Mouse (Mus musculus): ENCODE data around the gene Il25. TPM values are rescaled to one million over a fixed set of nuclear protein-coding genes. Genes with fewer than 3 reads are reported as not detected.

Il25 gene
- polyA plus RNA-seq, 1 experiment from 2014 or later: not detected

DNA sequence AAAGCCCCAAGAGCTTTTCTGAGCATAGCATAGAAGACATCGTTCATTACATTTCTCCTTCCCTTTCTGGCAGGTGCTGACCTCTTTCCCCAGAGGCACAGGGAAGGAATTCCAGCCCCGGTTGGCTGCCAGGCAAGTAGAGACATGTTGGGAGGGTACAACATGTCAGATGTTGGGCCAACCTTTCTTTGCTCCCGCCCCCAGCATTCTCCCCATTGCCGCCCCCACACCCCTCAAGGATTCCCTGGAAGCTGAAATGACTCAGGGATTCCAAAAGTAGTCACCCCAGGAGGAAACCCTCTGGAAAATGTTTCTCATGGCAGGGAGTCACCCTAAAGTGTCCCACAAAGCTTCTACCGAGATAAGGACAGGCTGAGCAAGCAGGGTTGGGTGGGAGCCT lies 2.7 kb upstream of the Il25 start:
- Histone ChIP-seq H3K4me1 (ENCODE audit: control insufficient read depth in 2 of 2, insufficient read depth in 2 of 2, low read length in 2 of 2) (peaks cover 21 to 32% of the 10 kb centered on the region in 2 experiments), H3K27me3 (ENCODE audit: control insufficient read depth, insufficient read depth, low read length) (peaks cover 7% of the 10 kb centered on the region), H3K27ac (replicated peaks in 1 of 2; ENCODE audit: control insufficient read depth in 1 of 2, insufficient read depth in 1 of 2, low read depth in 2 of 2, low read length in 2 of 2) (no peak overlapping the region), H3K9ac (ENCODE audit: low read length) (no peak overlapping the region), H3K9me3 (ENCODE audit: control insufficient read depth, low read length) (no peaks in the 10 kb centered on the region), H3K4me3 (ENCODE audit: control insufficient read depth in 1 of 2, insufficient read depth in 1 of 2, low read depth in 1 of 2, low read length in 2 of 2) (no peak overlapping the region), H3K4me2 (ENCODE audit: low read length) (no peak overlapping the region), H3K36me3 (ENCODE audit: control insufficient read depth, insufficient read depth, low read length) (no peaks in the 10 kb centered on the region)
- 53% methylated on average over 5 of the region's 5 CpGs for WGBS
- ATAC-seq (ENCODE audit: insufficient number of reproducible peaks, insufficient read depth, low FRiP score, low read depth): no peak

DNA sequence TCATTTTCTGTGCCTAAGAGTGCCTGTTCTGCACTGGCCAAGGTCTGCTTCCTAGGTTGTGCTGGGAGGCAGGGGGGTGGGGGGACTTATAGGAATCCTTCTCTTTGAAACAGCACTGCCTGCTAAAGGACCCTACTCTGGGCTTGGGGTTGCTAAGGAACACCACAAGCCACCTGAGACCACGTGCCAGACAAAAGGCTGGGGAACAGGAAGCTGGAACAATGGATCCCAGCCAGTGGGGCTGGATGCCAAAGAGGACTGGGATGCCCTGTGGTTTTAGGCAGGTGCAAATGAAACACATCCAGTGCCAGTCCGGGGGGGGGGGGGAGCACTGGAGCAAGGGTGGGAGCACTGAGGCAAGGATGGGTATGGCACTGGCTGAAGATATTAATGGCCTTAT lies 2.1 kb upstream of the Il25 start:
- Histone ChIP-seq H3K27ac (replicated peaks in 1 of 2; ENCODE audit: control insufficient read depth in 1 of 2, insufficient read depth in 1 of 2, low read depth in 2 of 2, low read length in 2 of 2) (no peak overlapping the region), H3K27me3 (ENCODE audit: control insufficient read depth, insufficient read depth, low read length) (peaks cover 7% of the 10 kb centered on the region), H3K36me3 (ENCODE audit: control insufficient read depth, insufficient read depth, low read length) (no peaks in the 10 kb centered on the region), H3K9ac (ENCODE audit: low read length) (no peak overlapping the region), H3K4me3 (ENCODE audit: control insufficient read depth in 1 of 2, insufficient read depth in 1 of 2, low read depth in 1 of 2, low read length in 2 of 2) (no peak overlapping the region), H3K9me3 (ENCODE audit: control insufficient read depth, low read length) (no peaks in the 10 kb centered on the region), H3K4me1 (ENCODE audit: control insufficient read depth in 2 of 2, insufficient read depth in 2 of 2, low read length in 2 of 2) (peaks cover 14 to 26% of the 10 kb centered on the region in 2 experiments), H3K4me2 (ENCODE audit: low read length) (no peak overlapping the region)
- ATAC-seq (ENCODE audit: insufficient number of reproducible peaks, insufficient read depth, low FRiP score, low read depth): no peak
- WGBS: 38% methylated on average over 2 of the region's 2 CpGs

DNA sequence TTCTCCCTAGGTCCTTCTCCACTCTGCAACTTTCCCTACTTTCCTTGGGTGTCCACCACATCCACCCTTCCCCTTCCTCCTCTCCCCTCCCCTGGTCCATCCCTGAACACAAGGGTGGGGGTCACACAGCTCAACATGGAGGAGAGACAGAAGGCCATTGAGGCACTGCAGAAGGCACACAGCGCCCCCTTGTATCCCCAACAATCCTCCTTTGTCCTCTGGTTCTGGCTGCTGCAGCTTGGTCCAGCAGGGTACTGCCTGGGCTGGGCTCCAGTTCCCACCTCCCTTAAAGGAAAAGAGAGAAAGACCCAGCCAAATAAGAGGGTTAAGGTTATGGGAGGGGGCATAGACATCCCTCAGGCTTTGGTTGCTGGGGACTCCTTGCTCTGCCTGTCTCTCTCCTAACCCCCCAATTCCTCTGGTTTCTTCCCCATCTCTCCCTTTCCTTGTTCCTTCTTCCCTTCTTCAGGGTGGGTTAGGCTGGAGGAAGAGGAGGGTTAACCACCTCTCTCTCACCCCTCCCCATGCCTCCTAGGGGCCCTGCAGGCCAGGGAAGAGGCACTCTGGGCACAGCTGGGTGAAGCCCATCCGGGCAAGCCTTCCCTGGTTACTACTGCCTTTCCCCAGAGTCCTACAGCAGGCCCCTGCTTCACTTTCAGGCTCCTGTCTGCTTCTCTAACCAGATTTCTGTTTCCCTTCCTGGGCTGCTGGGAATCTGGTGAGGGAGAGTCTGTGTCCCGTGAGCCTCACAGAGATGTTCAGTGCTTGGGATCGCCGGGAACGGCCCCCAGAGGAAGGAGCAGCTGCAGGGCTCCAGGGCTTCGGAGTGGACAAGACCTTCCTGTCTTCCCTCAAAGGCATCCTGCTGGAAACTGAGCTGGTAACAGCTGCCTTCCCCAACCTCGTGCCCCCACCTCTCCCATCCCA lies 3.7 kb downstream of the Il25 start, which contains the start of gene Cmtm5:
Gene Cmtm5, plus strand, starts transcription at position 358 of the 927 bp plus-strand sequence.
- H3K36me3 ChIP-seq (ENCODE audit: control insufficient read depth, insufficient read depth, low read length): peaks cover 17% of the 10 kb centered on the region
- H3K9me3 ChIP-seq (ENCODE audit: control insufficient read depth, low read length): no peaks in the 10 kb centered on the region
- peak within 1 kb of the TSS in 1 of 2 experiments; percentile 5; a peak in 1 of 4 replicates for H3K27ac ChIP-seq (replicated peaks in 1 of 2; ENCODE audit: control insufficient read depth in 1 of 2, insufficient read depth in 1 of 2, low read depth in 2 of 2, low read length in 2 of 2)
- no peaks in the 10 kb centered on the region for H3K27me3 ChIP-seq (ENCODE audit: control insufficient read depth, insufficient read depth, low read length)
- ATAC-seq (ENCODE audit: insufficient number of reproducible peaks, insufficient read depth, low FRiP score, low read depth): no peak
- 16% methylated on average over 8 of the region's 8 CpGs for WGBS
- H3K9ac ChIP-seq (ENCODE audit: low read length): peak within 1 kb of the TSS; percentile 41; the same call in 1 of the 2 replicates
- H3K4me1 ChIP-seq (ENCODE audit: control insufficient read depth in 2 of 2, insufficient read depth in 2 of 2, low read length in 2 of 2): peaks cover 10 to 13% of the 10 kb centered on the region in 2 experiments; a peak in 3 of 4 replicates
- no peak within 1 kb of the TSS for H3K4me3 ChIP-seq (ENCODE audit: control insufficient read depth in 1 of 2, insufficient read depth in 1 of 2, low read depth in 1 of 2, low read length in 2 of 2)
- no peak within 1 kb of the TSS for H3K4me2 ChIP-seq (ENCODE audit: low read length)

DNA sequence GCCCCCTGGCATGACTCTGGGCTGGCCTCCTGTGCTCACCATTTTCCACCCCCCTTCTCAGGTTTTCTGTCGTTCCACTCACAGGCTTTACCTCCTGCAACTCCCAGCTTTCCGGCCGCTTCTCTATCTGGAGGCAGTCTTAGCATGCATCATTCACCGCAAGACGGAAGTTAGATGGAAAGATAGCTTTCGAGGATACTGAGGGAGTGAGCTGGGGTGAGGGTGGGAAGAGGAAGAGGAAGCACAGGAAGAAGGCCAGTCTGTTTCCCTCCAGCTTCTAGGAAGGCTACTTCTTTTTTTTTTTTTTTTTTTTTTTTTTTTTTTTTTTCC lies 4.3 kb downstream of the Il25 start:
- peak overlapping the region; percentile 41; the same call in 1 of the 2 replicates for H3K9ac ChIP-seq (ENCODE audit: low read length)
- 24% methylated on average over 6 of the region's 6 CpGs for WGBS
- no peaks in the 10 kb centered on the region for H3K27me3 ChIP-seq (ENCODE audit: control insufficient read depth, insufficient read depth, low read length)
- no peak overlapping the region; a peak in 1 of 4 replicates for H3K27ac ChIP-seq (replicated peaks in 1 of 2; ENCODE audit: control insufficient read depth in 1 of 2, insufficient read depth in 1 of 2, low read depth in 2 of 2, low read length in 2 of 2)
- no peak overlapping the region for H3K4me2 ChIP-seq (ENCODE audit: low read length)
- peaks cover 10 to 13% of the 10 kb centered on the region in 2 experiments; a peak in 3 of 4 replicates for H3K4me1 ChIP-seq (ENCODE audit: control insufficient read depth in 2 of 2, insufficient read depth in 2 of 2, low read length in 2 of 2)
- ATAC-seq (ENCODE audit: insufficient number of reproducible peaks, insufficient read depth, low FRiP score, low read depth): no peak
- no peak overlapping the region for H3K4me3 ChIP-seq (ENCODE audit: control insufficient read depth in 1 of 2, insufficient read depth in 1 of 2, low read depth in 1 of 2, low read length in 2 of 2)
- H3K9me3 ChIP-seq (ENCODE audit: control insufficient read depth, low read length): no peaks in the 10 kb centered on the region
- H3K36me3 ChIP-seq (ENCODE audit: control insufficient read depth, insufficient read depth, low read length): peaks cover 23% of the 10 kb centered on the region

DNA sequence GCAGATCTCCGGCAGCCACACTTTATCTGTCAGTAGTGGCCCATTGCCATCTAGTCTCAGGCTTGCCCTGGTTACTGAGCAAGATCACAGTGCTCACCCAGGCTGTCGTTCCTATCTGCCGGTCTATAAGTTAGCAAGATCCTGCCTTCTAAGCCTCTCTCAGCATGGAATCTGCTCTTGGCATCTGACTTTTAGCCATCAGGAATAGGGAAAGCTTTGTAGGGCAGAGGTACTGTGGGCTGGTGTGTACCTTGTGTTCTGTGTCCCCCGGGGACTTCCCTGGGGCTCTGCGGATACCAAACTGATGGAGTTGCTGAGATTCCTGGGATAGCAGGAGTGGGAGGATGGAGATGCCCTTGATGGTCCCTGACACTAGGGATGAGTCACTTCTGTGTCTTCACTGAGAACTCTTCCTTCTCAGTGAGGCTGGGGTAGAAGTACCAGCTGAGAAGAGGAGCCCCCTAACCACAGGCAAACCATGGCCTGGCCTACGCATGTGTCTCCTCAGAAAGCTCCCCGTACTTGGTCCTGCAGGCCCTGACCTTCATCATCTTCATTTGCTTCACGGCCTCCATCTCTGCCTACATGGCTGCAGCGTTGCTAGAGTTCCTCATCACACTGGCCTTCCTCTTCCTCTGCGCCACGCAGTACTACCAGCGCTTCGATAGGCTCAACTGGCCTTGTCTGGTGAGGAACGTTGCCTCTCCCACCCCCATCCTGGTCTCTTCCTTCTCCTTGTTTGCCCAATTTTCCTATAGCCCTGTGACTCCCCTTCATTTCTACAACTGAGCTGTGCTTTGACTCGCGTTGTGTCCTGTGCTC lies 5.1 kb downstream of the Il25 start:
- Histone ChIP-seq H3K4me3 (ENCODE audit: control insufficient read depth in 1 of 2, insufficient read depth in 1 of 2, low read depth in 1 of 2, low read length in 2 of 2) (no peak overlapping the region), H3K27me3 (ENCODE audit: control insufficient read depth, insufficient read depth, low read length) (no peaks in the 10 kb centered on the region), H3K4me1 (ENCODE audit: control insufficient read depth in 2 of 2, insufficient read depth in 2 of 2, low read length in 2 of 2) (peaks cover 10 to 13% of the 10 kb centered on the region in 2 experiments; a peak in 3 of 4 replicates), H3K9me3 (ENCODE audit: control insufficient read depth, low read length) (no peaks in the 10 kb centered on the region), H3K4me2 (ENCODE audit: low read length) (no peak overlapping the region), H3K9ac (ENCODE audit: low read length) (no peak overlapping the region), H3K27ac (replicated peaks in 1 of 2; ENCODE audit: control insufficient read depth in 1 of 2, insufficient read depth in 1 of 2, low read depth in 2 of 2, low read length in 2 of 2) (0 out of 4 replicates have a peak overlapping the region, but pooled peaks of 1 of the 2 experiments have one; percentile 21), H3K36me3 (ENCODE audit: control insufficient read depth, insufficient read depth, low read length) (peaks cover 31% of the 10 kb centered on the region)
- no peak for ATAC-seq (ENCODE audit: insufficient number of reproducible peaks, insufficient read depth, low FRiP score, low read depth)
- 55% methylated on average over 16 of the region's 16 CpGs for WGBS

DNA sequence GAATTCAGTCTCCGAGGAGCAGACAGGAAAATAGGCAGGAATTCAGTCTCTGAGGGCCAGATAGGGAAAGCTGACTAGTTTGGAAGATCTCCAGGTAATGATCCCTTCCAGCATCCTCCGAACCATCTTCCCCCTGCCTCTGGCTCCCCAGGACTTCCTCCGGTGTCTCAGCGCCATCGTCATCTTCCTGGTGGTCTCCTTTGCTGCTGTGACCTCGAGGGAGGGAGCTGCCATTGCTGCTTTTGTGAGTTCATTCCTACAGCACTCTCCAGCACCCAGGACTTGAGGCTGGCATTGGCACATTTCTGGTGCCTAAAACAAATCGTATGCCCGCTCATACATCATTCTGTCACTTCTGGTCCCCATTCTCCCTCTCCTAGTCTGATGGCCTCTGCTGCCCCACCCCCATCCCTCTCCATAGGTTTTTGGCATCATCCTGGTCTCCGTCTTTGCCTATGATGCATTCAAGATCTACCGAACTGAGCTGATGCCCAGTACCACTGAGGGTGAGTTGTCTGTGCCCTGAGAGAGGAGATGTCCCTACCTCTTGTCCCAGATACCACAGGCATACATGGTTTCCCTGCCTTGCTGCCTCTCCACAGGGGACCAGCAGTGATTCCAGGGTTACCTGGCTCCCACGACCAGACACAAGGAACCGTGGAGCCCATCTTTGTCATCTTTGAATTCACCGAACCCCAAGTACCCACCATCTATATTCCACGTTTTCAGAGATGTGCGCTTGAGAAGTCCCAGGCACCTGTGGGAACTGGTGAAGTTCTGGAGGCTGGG lies 6.1 kb downstream of the Il25 start:
- Histone ChIP-seq H3K27me3 (ENCODE audit: control insufficient read depth, insufficient read depth, low read length) (no peaks in the 10 kb centered on the region), H3K9ac (ENCODE audit: low read length) (no peak overlapping the region), H3K27ac (replicated peaks in 1 of 2; ENCODE audit: control insufficient read depth in 1 of 2, insufficient read depth in 1 of 2, low read depth in 2 of 2, low read length in 2 of 2) (0 out of 4 replicates have a peak overlapping the region, but pooled peaks of 1 of the 2 experiments have one; percentile 21), H3K4me3 (ENCODE audit: control insufficient read depth in 1 of 2, insufficient read depth in 1 of 2, low read depth in 1 of 2, low read length in 2 of 2) (no peak overlapping the region), H3K36me3 (ENCODE audit: control insufficient read depth, insufficient read depth, low read length) (peaks cover 41% of the 10 kb centered on the region), H3K9me3 (ENCODE audit: control insufficient read depth, low read length) (no peaks in the 10 kb centered on the region), H3K4me2 (ENCODE audit: low read length) (no peak overlapping the region), H3K4me1 (ENCODE audit: control insufficient read depth in 2 of 2, insufficient read depth in 2 of 2, low read length in 2 of 2) (peaks cover 5 to 7% of the 10 kb centered on the region in 2 experiments; a peak in 2 of 4 replicates)
- no peak for ATAC-seq (ENCODE audit: insufficient number of reproducible peaks, insufficient read depth, low FRiP score, low read depth)
- 54% methylated on average over 15 of the region's 15 CpGs for WGBS
